Mouse (Mus musculus): ENCODE data around the gene Wipf2. TPM values are rescaled to one million over a fixed set of nuclear protein-coding genes. Genes with fewer than 3 reads are reported as not detected.

Gene Wipf2
- total and polyA plus RNA-seq, 3 experiments: 2.9 to 7.1 TPM; not detected in 1

GRCm38 (mm10) chr11:98863028-98863750 lies at the start of gene Wipf2 (continued):
- TF ChIP-seq POLR2AphosphoS5 (IDR thresholded peaks at IDR 0.05; ENCODE audit: borderline replicate concordance, low read depth, low read length): no peak
- peak; percentile 91 to 95 for TF ChIP-seq POLR2A (IDR thresholded peaks at IDR 0.05; ENCODE audit: control insufficient read depth in 1 of 2, insufficient read depth in 1 of 2, low read depth in 1 of 2, low read length in 2 of 2, poor library complexity in 1 of 2)

GRCm38 (mm10) chr11:98816706-98817239 lies 46.7 kb upstream of the Wipf2 start:
- Histone ChIP-seq H3K4me3 (ENCODE audit: control insufficient read depth in 1 of 2, insufficient read depth in 1 of 2, low read depth in 2 of 2, low read length in 2 of 2) (no peak overlapping the region), H3K4me1 (ENCODE audit: control insufficient read depth in 1 of 2, insufficient read depth in 2 of 2, low read length in 2 of 2) (peaks cover 5 to 10% of the 10 kb centered on the region in 2 experiments), H3K79me2 (ENCODE audit: control insufficient read depth, insufficient read depth, low read length, poor library complexity) (peaks cover 35% of the 10 kb centered on the region), H3K9ac (ENCODE audit: control insufficient read depth, low read depth, low read length, poor library complexity, severe bottlenecking) (no peak overlapping the region), H3K27ac (ENCODE audit: control insufficient read depth, low read depth, low read length) (peak overlapping the region; percentile 15; the same call in 1 of the 2 replicates), H3K27me3 (ENCODE audit: control insufficient read depth in 1 of 2, insufficient read depth in 2 of 2, low read length in 2 of 2) (no peaks in the 10 kb centered on the region), H3K36me3 (ENCODE audit: control insufficient read depth in 1 of 2, insufficient read depth in 2 of 2, low read length in 2 of 2) (peaks cover 36 to 49% of the 10 kb centered on the region in 2 experiments), H3K9me3 (replicated peaks; ENCODE audit: insufficient read depth, low read length) (no peaks in the 10 kb centered on the region)
- TF ChIP-seq POLR2AphosphoS2 (IDR thresholded peaks at IDR 0.05; ENCODE audit: low read length) (no peak), RCOR1 (IDR thresholded peaks at IDR 0.05; ENCODE audit: low read depth, low read length) (peak; percentile 68), ZNF384 (IDR thresholded peaks at IDR 0.05; ENCODE audit: low read depth, low read length) (no peak), SIN3A (IDR thresholded peaks at IDR 0.05; ENCODE audit: low read length) (peak; percentile 62), ETS1 (IDR thresholded peaks at IDR 0.05; ENCODE audit: low read depth, low read length) (no peak; the same call in 1 of the 2 replicates), MYC (IDR thresholded peaks at IDR 0.05; ENCODE audit: low read depth, low read length) (peak; percentile 43; the same call in 1 of the 2 replicates), NRF1 (IDR thresholded peaks at IDR 0.05; ENCODE audit: insufficient read depth, low read depth, low read length, poor library complexity, severe bottlenecking) (no peak), SMC3 (IDR thresholded peaks at IDR 0.05; ENCODE audit: low read depth, low read length) (no peak), MXI1 (IDR thresholded peaks at IDR 0.05; ENCODE audit: low read depth, low read length) (peak; percentile 47; the same call in 1 of the 2 replicates), ELF1 (IDR thresholded peaks at IDR 0.05; ENCODE audit: low read depth, low read length) (peak; percentile 87), EP300 (IDR thresholded peaks at IDR 0.05; ENCODE audit: low read depth in 1 of 2, low read length in 2 of 2) (peak in 1 of 2 experiments; percentile 59; a peak in 2 of 4 replicates)
- DNase-seq (ENCODE audit: low read depth, low spot score): peak; percentile 81

GRCm38 (mm10) chr11:98820968-98821367 lies 42.5 kb upstream of the Wipf2 start:
- H3K4me1 ChIP-seq (ENCODE audit: control insufficient read depth in 1 of 2, insufficient read depth in 2 of 2, low read length in 2 of 2): peaks cover 5 to 10% of the 10 kb centered on the region in 2 experiments
- H3K27me3 ChIP-seq (ENCODE audit: control insufficient read depth in 1 of 2, insufficient read depth in 2 of 2, low read length in 2 of 2): no peaks in the 10 kb centered on the region
- peaks cover 40 to 64% of the 10 kb centered on the region in 2 experiments for H3K36me3 ChIP-seq (ENCODE audit: control insufficient read depth in 1 of 2, insufficient read depth in 2 of 2, low read length in 2 of 2)
- no peak overlapping the region for H3K4me3 ChIP-seq (ENCODE audit: control insufficient read depth in 1 of 2, insufficient read depth in 1 of 2, low read depth in 2 of 2, low read length in 2 of 2)
- peak; percentile 76 for DNase-seq (ENCODE audit: low read depth, low spot score)
- H3K27ac ChIP-seq (ENCODE audit: control insufficient read depth, low read depth, low read length): peak overlapping the region; percentile 16; the same call in 1 of the 2 replicates
- peaks cover 38% of the 10 kb centered on the region for H3K79me2 ChIP-seq (ENCODE audit: control insufficient read depth, insufficient read depth, low read length, poor library complexity)
- no peak overlapping the region for H3K9ac ChIP-seq (ENCODE audit: control insufficient read depth, low read depth, low read length, poor library complexity, severe bottlenecking)
- H3K9me3 ChIP-seq (replicated peaks; ENCODE audit: insufficient read depth, low read length): no peaks in the 10 kb centered on the region
- TF ChIP-seq MXI1 (IDR thresholded peaks at IDR 0.05; ENCODE audit: low read depth, low read length) (peak; percentile 83), POLR2A (IDR thresholded peaks at IDR 0.05; ENCODE audit: control insufficient read depth in 1 of 2, insufficient read depth in 1 of 2, low read depth in 1 of 2, low read length in 2 of 2, poor library complexity in 1 of 2) (no peak), NRF1 (IDR thresholded peaks at IDR 0.05; ENCODE audit: insufficient read depth, low read depth, low read length, poor library complexity, severe bottlenecking) (no peak), MAZ (IDR thresholded peaks at IDR 0.05; ENCODE audit: low read depth, low read length) (no peak), ZMIZ1 (IDR thresholded peaks at IDR 0.05; ENCODE audit: low read depth, low read length) (no peak), CHD2 (IDR thresholded peaks at IDR 0.05; ENCODE audit: low read length) (no peak), E2F4 (IDR thresholded peaks at IDR 0.05; ENCODE audit: borderline replicate concordance, low read depth, low read length) (no peak), ELF1 (IDR thresholded peaks at IDR 0.05; ENCODE audit: low read depth, low read length) (no peak), KAT2A (conservative IDR thresholded peaks at IDR 0.05; ENCODE audit: low read depth, low read length) (no peak), NELFE (IDR thresholded peaks at IDR 0.05; ENCODE audit: low read depth, low read length) (no peak), ZC3H11A (IDR thresholded peaks at IDR 0.05; ENCODE audit: low read depth, low read length) (0 out of 2 replicates have a peak, but pooled peaks have one; percentile 15), RAD21 (IDR thresholded peaks at IDR 0.05; ENCODE audit: low read depth, low read length) (no peak), ZNF384 (IDR thresholded peaks at IDR 0.05; ENCODE audit: low read depth, low read length) (no peak), USF1 (IDR thresholded peaks at IDR 0.05; ENCODE audit: low read depth, low read length) (no peak), MYB (IDR thresholded peaks at IDR 0.05; ENCODE audit: low read depth, low read length) (no peak; the same call in 1 of the 2 replicates), TAL1 (IDR thresholded peaks at IDR 0.05; ENCODE audit: low read length) (peak; percentile 80), MAFK (IDR thresholded peaks at IDR 0.05; ENCODE audit: borderline replicate concordance, low read depth, low read length) (peak; percentile 51; the same call in 1 of the 2 replicates), CHD1 (IDR thresholded peaks at IDR 0.05; ENCODE audit: low read depth, low read length) (no peak), ETS1 (IDR thresholded peaks at IDR 0.05; ENCODE audit: low read depth, low read length) (peak; percentile 52; the same call in 1 of the 2 replicates), SMC3 (IDR thresholded peaks at IDR 0.05; ENCODE audit: low read depth, low read length) (0 out of 2 replicates have a peak, but pooled peaks have one; percentile 5), POLR2AphosphoS5 (IDR thresholded peaks at IDR 0.05; ENCODE audit: borderline replicate concordance, low read depth, low read length) (no peak)

Measured in MEL (cell line).